Mouse (Mus musculus) NIH3T3 (cell line): ENCODE measurements around the gene Dpf3.

Experiments used
- DNase-seq: peaks from one replicate; pipeline ENCODE4 v3.0.0-alpha.2; 2012; ENCODE audit warnings: low read depth

The Dpf3 gene

GRCm38 (mm10) chr12:83338345-83338744 is 149.2 kb downstream of the Dpf3 start:
- no peak for DNase-seq

- peak; percentile 21 for DNase-seq
Measured at GRCm38 (mm10) chr12:83337776-83338149, 149.8 kb downstream of the Dpf3 start.

- DNase-seq: no peak
Measured at GRCm38 (mm10) chr12:83337077-83337775, 150.3 kb downstream of the Dpf3 start.

- DNase-seq: no peak
Measured at GRCm38 (mm10) chr12:83330056-83330455, 157.5 kb downstream of the Dpf3 start.

- peak; percentile 66 for DNase-seq
Measured at GRCm38 (mm10) chr12:83328899-83329298, 158.6 kb downstream of the Dpf3 start.

GRCm38 (mm10) chr12:83328491-83328890 is 159.0 kb downstream of the Dpf3 start:
- DNase-seq: no peak

GRCm38 (mm10) chr12:83327451-83327850 is 160.1 kb downstream of the Dpf3 start:
- no peak for DNase-seq

- DNase-seq: no peak
Measured at GRCm38 (mm10) chr12:83320725-83321124, 166.8 kb downstream of the Dpf3 start.

- DNase-seq: no peak
Measured at GRCm38 (mm10) chr12:83317646-83318443, 169.7 kb downstream of the Dpf3 start.

- no peak for DNase-seq
Measured at GRCm38 (mm10) chr12:83314666-83315065, 172.8 kb downstream of the Dpf3 start.

GRCm38 (mm10) chr12:83312818-83313217 is 174.7 kb downstream of the Dpf3 start:
- no peak for DNase-seq

- no peak for DNase-seq
Measured at GRCm38 (mm10) chr12:83310567-83310966, 176.9 kb downstream of the Dpf3 start.

GRCm38 (mm10) chr12:83309031-83309804 is 178.3 kb downstream of the Dpf3 start:
- DNase-seq: no peak

GRCm38 (mm10) chr12:83308627-83309026 is 178.9 kb downstream of the Dpf3 start:
- no peak for DNase-seq

- no peak for DNase-seq
Measured at GRCm38 (mm10) chr12:83303221-83303620, 184.3 kb downstream of the Dpf3 start.

GRCm38 (mm10) chr12:83302320-83303153 is 185.0 kb downstream of the Dpf3 start:
- no peak for DNase-seq

GRCm38 (mm10) chr12:83301616-83302319 is 185.7 kb downstream of the Dpf3 start:
- DNase-seq: peak; percentile 41

- no peak for DNase-seq
Measured at GRCm38 (mm10) chr12:83298358-83298757, 189.2 kb downstream of the Dpf3 start.

GRCm38 (mm10) chr12:83295031-83295430 is 192.5 kb downstream of the Dpf3 start:
- no peak for DNase-seq

GRCm38 (mm10) chr12:83291915-83292314 is 195.6 kb downstream of the Dpf3 start:
- DNase-seq: no peak
